ENCODE assay signal across 8 mouse cellular contexts in genomic region chr15:10486365-10486839, GRCm38 (mm10). TPM values are rescaled to one million over a fixed set of nuclear protein-coding genes. Genes with fewer than 3 reads are reported as not detected.
DNase-seq lines count a peak whose midpoint lies in the region; ATAC-seq and TF ChIP-seq lines count a peak whose summit lies in the region.

No protein-coding gene starts in this region.

- H3K4me1 ChIP-seq in heart, embryonic 14.5 days (ENCODE audit: control insufficient read depth in 2 of 2, insufficient read depth in 2 of 2, low read length in 2 of 2): peaks cover 0 to 15% of the 10 kb centered on the region in 2 experiments; a peak in 2 of 4 replicates
- H3K4me1 ChIP-seq in MEL (ENCODE audit: control insufficient read depth in 1 of 2, insufficient read depth in 2 of 2, low read length in 2 of 2): peaks cover 8 to 9% of the 10 kb centered on the region in 2 experiments; a peak in 3 of 4 replicates
- H3K4me1 ChIP-seq in hindbrain, embryonic 10.5 days (replicated peaks): peaks cover 24% of the 10 kb centered on the region

- TF ChIP-seq EP300 in MEL (IDR thresholded peaks at IDR 0.05; ENCODE audit: low read depth in 1 of 2, low read length in 2 of 2): no peak

- no peaks in the 10 kb centered on the region for H3K9me3 ChIP-seq in heart, embryonic 14.5 days (ENCODE audit: control insufficient read depth, low read length)
- H3K9me3 ChIP-seq in MEL (replicated peaks; ENCODE audit: insufficient read depth, low read length): no peaks in the 10 kb centered on the region
- H3K9me3 ChIP-seq in hindbrain, embryonic 10.5 days: no peaks in the 10 kb centered on the region

- TF ChIP-seq POLR2A in MEL (IDR thresholded peaks at IDR 0.05; ENCODE audit: control insufficient read depth in 1 of 2, insufficient read depth in 1 of 2, low read depth in 1 of 2, low read length in 2 of 2, poor library complexity in 1 of 2): no peak

- no peak for DNase-seq in heart, postnatal 10 days
- DNase-seq in MEL (ENCODE audit: low read depth, low spot score): no peak
- no peak for DNase-seq in hindbrain, embryonic 10.5 days (ENCODE audit: low spot score)
- DNase-seq in c-Kit-positive CD71-positive TER-119-positive erythroid progenitor cells, embryonic 14.5 days (ENCODE audit: low spot score): no peak
- DNase-seq in urinary bladder, postnatal 4 days (ENCODE audit: low spot score in 2 of 2): no peak
- no peak for DNase-seq in cerebellum, adult 11 months

- H3K9ac ChIP-seq in heart, embryonic 14.5 days (ENCODE audit: low read length): peak overlapping the region; percentile 89
- peak overlapping the region; percentile 83 for H3K9ac ChIP-seq in MEL (ENCODE audit: control insufficient read depth, low read depth, low read length, poor library complexity, severe bottlenecking)

- peak overlapping the region; percentile 95 for H3K4me3 ChIP-seq in heart, embryonic 14.5 days (ENCODE audit: control insufficient read depth in 1 of 2, insufficient read depth in 1 of 2, low read depth in 1 of 2, low read length in 2 of 2)
- H3K4me3 ChIP-seq in MEL (ENCODE audit: control insufficient read depth in 1 of 2, insufficient read depth in 1 of 2, low read depth in 2 of 2, low read length in 2 of 2): peak overlapping the region; percentile 85 to 93
- H3K4me3 ChIP-seq in hindbrain, embryonic 10.5 days: peak overlapping the region; percentile 77

- H3K27me3 ChIP-seq in heart, embryonic 14.5 days (ENCODE audit: control insufficient read depth, insufficient read depth, low read length): no peaks in the 10 kb centered on the region
- no peaks in the 10 kb centered on the region for H3K27me3 ChIP-seq in MEL (ENCODE audit: control insufficient read depth in 1 of 2, insufficient read depth in 2 of 2, low read length in 2 of 2)
- no peaks in the 10 kb centered on the region for H3K27me3 ChIP-seq in hindbrain, embryonic 10.5 days (ENCODE audit: insufficient read depth, poor library complexity, severe bottlenecking)

- peak overlapping the region; percentile 83 for H3K4me2 ChIP-seq in heart, embryonic 14.5 days (ENCODE audit: low read length)

- H3K27ac ChIP-seq in heart, embryonic 14.5 days (replicated peaks in 1 of 2; ENCODE audit: control insufficient read depth in 1 of 2, insufficient read depth in 1 of 2, low read depth in 2 of 2, low read length in 2 of 2): peak overlapping the region; percentile 58 to 64
- peak overlapping the region; percentile 72 for H3K27ac ChIP-seq in MEL (ENCODE audit: control insufficient read depth, low read depth, low read length)
- H3K27ac ChIP-seq in hindbrain, embryonic 10.5 days: peak overlapping the region; percentile 95

- no peak for TF ChIP-seq CTCF in MEL (IDR thresholded peaks at IDR 0.05 in 2 of 3, conservative IDR thresholded peaks at IDR 0.05 in 1 of 3; ENCODE audit: control insufficient read depth in 1 of 3, insufficient read depth in 1 of 3, low read depth in 2 of 3, low read length in 3 of 3, poor library complexity in 1 of 3, severe bottlenecking in 1 of 3)

- H3K36me3 ChIP-seq in heart, embryonic 14.5 days (ENCODE audit: control insufficient read depth, insufficient read depth, low read length): peaks cover 42% of the 10 kb centered on the region
- peaks cover 22 to 32% of the 10 kb centered on the region in 2 experiments for H3K36me3 ChIP-seq in MEL (ENCODE audit: control insufficient read depth in 1 of 2, insufficient read depth in 2 of 2, low read length in 2 of 2)
- peaks cover 56% of the 10 kb centered on the region for H3K36me3 ChIP-seq in hindbrain, embryonic 10.5 days

- intact Hi-C loops in heart, postnatal 10 days (cut with DNase I): loop anchor here (5.0 kb wide), 1 partner anchor 496 kb away; the partner anchor contains the start of gene Amacr

- 1% methylated on average over 18 of the region's 18 CpGs for WGBS in heart, embryonic 14.5 days
- WGBS in hindbrain, embryonic 10.5 days: under 1% methylated on average over 18 of the region's 18 CpGs

- ATAC-seq in heart, embryonic 14.5 days (ENCODE audit: insufficient number of reproducible peaks, insufficient read depth, low FRiP score, low read depth): no peak
- ATAC-seq in megakaryocyte-erythroid progenitor cell, adult 5-6 weeks (replicated peaks; ENCODE audit: low FRiP score, low TSS enrichment, poor library complexity, severe bottlenecking): peak; percentile 61

- H3K79me2 ChIP-seq in MEL (ENCODE audit: control insufficient read depth, insufficient read depth, low read length, poor library complexity): peaks cover 58% of the 10 kb centered on the region

- TF ChIP-seq RAD21 in MEL (IDR thresholded peaks at IDR 0.05; ENCODE audit: low read depth, low read length): no peak

TF ChIP-seq in MEL, 35 proteins besides CTCF, POLR2A, EP300 and RAD21 (continues in another document):
- TF ChIP-seq ETS1 (IDR thresholded peaks at IDR 0.05; ENCODE audit: low read depth, low read length) (peak; percentile 4; the same call in 1 of the 2 replicates), ZNF384 (IDR thresholded peaks at IDR 0.05; ENCODE audit: low read depth, low read length) (no peak), BHLHE40 (IDR thresholded peaks at IDR 0.05; ENCODE audit: borderline replicate concordance, low read depth, low read length) (no peak), MAFK (IDR thresholded peaks at IDR 0.05; ENCODE audit: borderline replicate concordance, low read depth, low read length) (no peak), ZMIZ1 (IDR thresholded peaks at IDR 0.05; ENCODE audit: low read depth, low read length) (no peak), MAX (IDR thresholded peaks at IDR 0.05; ENCODE audit: low read length) (peak; percentile 90), POLR2AphosphoS5 (IDR thresholded peaks at IDR 0.05; ENCODE audit: borderline replicate concordance, low read depth, low read length) (no peak), GABPA (IDR thresholded peaks at IDR 0.05; ENCODE audit: low read depth, low read length) (no peak), TBP (IDR thresholded peaks at IDR 0.05; ENCODE audit: low read depth, low read length) (no peak), GATA1 (IDR thresholded peaks at IDR 0.05; ENCODE audit: low read depth, low read length) (no peak), POLR2AphosphoS2 (IDR thresholded peaks at IDR 0.05; ENCODE audit: low read length) (no peak), TCF12 (IDR thresholded peaks at IDR 0.05; ENCODE audit: low read depth, low read length) (0 out of 2 replicates have a peak, but pooled peaks have one; percentile 16), SIN3A (IDR thresholded peaks at IDR 0.05; ENCODE audit: low read length) (no peak; the same call in 1 of the 2 replicates), NELFE (IDR thresholded peaks at IDR 0.05; ENCODE audit: low read depth, low read length) (no peak), MYC (IDR thresholded peaks at IDR 0.05; ENCODE audit: low read depth, low read length) (peak; percentile 96), KAT2A (conservative IDR thresholded peaks at IDR 0.05; ENCODE audit: low read depth, low read length) (no peak), HCFC1 (IDR thresholded peaks at IDR 0.05; ENCODE audit: low read depth, low read length) (no peak), RCOR1 (IDR thresholded peaks at IDR 0.05; ENCODE audit: low read depth, low read length) (no peak), USF1 (IDR thresholded peaks at IDR 0.05; ENCODE audit: low read depth, low read length) (no peak), JUND (IDR thresholded peaks at IDR 0.05; ENCODE audit: low read depth, low read length) (no peak), MYB (IDR thresholded peaks at IDR 0.05; ENCODE audit: low read depth, low read length) (no peak), MEF2A (IDR thresholded peaks at IDR 0.05; ENCODE audit: extremely low read depth, insufficient replicate concordance, low read depth, low read length, poor library complexity, severe bottlenecking) (no peak), ZKSCAN1 (IDR thresholded peaks at IDR 0.05; ENCODE audit: low read depth, low read length) (no peak), MXI1 (IDR thresholded peaks at IDR 0.05; ENCODE audit: low read depth, low read length) (peak; percentile 92), SMC3 (IDR thresholded peaks at IDR 0.05; ENCODE audit: low read depth, low read length) (no peak), CHD2 (IDR thresholded peaks at IDR 0.05; ENCODE audit: low read length) (no peak)

RNA-seq across cellular contexts. Expression of gene Rad1, which starts 0.6 kb away (rescaled TPM):
- polyA plus RNA-seq in heart, embryonic 14.5 days (2014; fragmentation: Nextera tagmentation; extraction: Ambion mirVana): 12.6 and 16.9 TPM in 2 replicates
- total RNA-seq in heart, postnatal 10 days (2021): 1 to 10 TPM; 6.6 to 8.9 TPM
- total RNA-seq in MEL (2012; rRNA removed): 45.7 and 47.0 TPM in 2 replicates
- polyA plus RNA-seq in MEL (2012; ENCODE audit: insufficient read depth in 1 of 2, insufficient read length in 2 of 2, low read depth in 1 of 2, low replicate concordance in 2 of 2, missing spikeins in 1 of 2): 10 to 100 TPM in 1 of 2 experiments, not detected in 1; 34.6 TPM
- 44.3 and 50.8 TPM in 2 replicates for polyA plus RNA-seq in hindbrain, embryonic 10.5 days (2016; fragmentation: Nextera tagmentation; extraction: Ambion mirVana)
- 31.5 and 46.9 TPM in 2 replicates for total RNA-seq in megakaryocyte-erythroid progenitor cell, adult 5-6 weeks (2014; fragmentation: Nextera tagmentation)
- total RNA-seq in megakaryocyte-erythroid progenitor cell, adult 5-6 weeks (2017): 23.1 and 23.4 TPM in 2 replicates

RNA-seq across cellular contexts. Expression of gene Brix1, which starts 0.7 kb away (rescaled TPM):
- polyA plus RNA-seq in heart, embryonic 14.5 days (2014; fragmentation: Nextera tagmentation; extraction: Ambion mirVana): 55.9 and 58.8 TPM in 2 replicates
- total RNA-seq in heart, postnatal 10 days (2021): 10 to 100 TPM; 23.3 to 25.3 TPM
- total RNA-seq in MEL (2012; rRNA removed): 57.5 and 66.6 TPM in 2 replicates
- polyA plus RNA-seq in MEL (2012; ENCODE audit: insufficient read depth in 1 of 2, insufficient read length in 2 of 2, low read depth in 1 of 2, low replicate concordance in 2 of 2, missing spikeins in 1 of 2): 100 to 1,000 TPM in 1 of 2 experiments, 10 to 100 TPM in 1; 72.9 to 319 TPM
- 113 and 115 TPM in 2 replicates for polyA plus RNA-seq in hindbrain, embryonic 10.5 days (2016; fragmentation: Nextera tagmentation; extraction: Ambion mirVana)
- total RNA-seq in megakaryocyte-erythroid progenitor cell, adult 5-6 weeks (2014; fragmentation: Nextera tagmentation): 63.7 and 68.4 TPM in 2 replicates
- total RNA-seq in megakaryocyte-erythroid progenitor cell, adult 5-6 weeks (2017): 64.8 and 73.8 TPM in 2 replicates

RNA-seq across cellular contexts. Expression of gene Dnajc21, which starts 16.1 kb away (rescaled TPM):
- polyA plus RNA-seq in heart, embryonic 14.5 days (2014; fragmentation: Nextera tagmentation; extraction: Ambion mirVana): 12.9 and 13.0 TPM in 2 replicates
- 10 to 100 TPM; 18.7 to 21.6 TPM for total RNA-seq in heart, postnatal 10 days (2021)
- total RNA-seq in MEL (2012; rRNA removed): 40.8 and 44.0 TPM in 2 replicates
- 100 to 1,000 TPM in 1 of 2 experiments, 10 to 100 TPM in 1; 83.6 to 136 TPM for polyA plus RNA-seq in MEL (2012; ENCODE audit: insufficient read depth in 1 of 2, insufficient read length in 2 of 2, low read depth in 1 of 2, low replicate concordance in 2 of 2, missing spikeins in 1 of 2)
- 10.6 and 13.9 TPM in 2 replicates for polyA plus RNA-seq in hindbrain, embryonic 10.5 days (2016; fragmentation: Nextera tagmentation; extraction: Ambion mirVana)
- 39.6 and 43.5 TPM in 2 replicates for total RNA-seq in megakaryocyte-erythroid progenitor cell, adult 5-6 weeks (2014; fragmentation: Nextera tagmentation)
- total RNA-seq in megakaryocyte-erythroid progenitor cell, adult 5-6 weeks (2017): 70.9 and 82.4 TPM in 2 replicates
